Mouse (Mus musculus) bone marrow, adult 2 months (tissue): ENCODE data around the gene Prc1.

Experiments
- CTCF ChIP-seq: fragments of 200-500 bp; IDR thresholded peaks from 2 replicates; pipeline ENCODE4 v1.5.1; 2011; ENCODE audit warnings: low read length, control low read depth; ENCODE audit not compliant: control insufficient read depth, insufficient read depth
- POLR2A ChIP-seq: fragments of 200-500 bp; IDR thresholded peaks from 2 replicates; pipeline ENCODE4 v1.6.1; 2011; ENCODE audit warnings: low read depth, mild to moderate bottlenecking, control low read depth, low read length, borderline replicate concordance; ENCODE audit not compliant: control insufficient read depth

- TF ChIP-seq CTCF: no peak
- peak; percentile 90; the same call in 1 of the 2 replicates for TF ChIP-seq POLR2A
Observed at GRCm38 (mm10) chr7:80260625-80261371, 33.5 kb upstream of the Prc1 start, which contains the start of gene Ngrn.
